ENCODE assay signal across 9 mouse cellular contexts in the genomic region with DNA sequence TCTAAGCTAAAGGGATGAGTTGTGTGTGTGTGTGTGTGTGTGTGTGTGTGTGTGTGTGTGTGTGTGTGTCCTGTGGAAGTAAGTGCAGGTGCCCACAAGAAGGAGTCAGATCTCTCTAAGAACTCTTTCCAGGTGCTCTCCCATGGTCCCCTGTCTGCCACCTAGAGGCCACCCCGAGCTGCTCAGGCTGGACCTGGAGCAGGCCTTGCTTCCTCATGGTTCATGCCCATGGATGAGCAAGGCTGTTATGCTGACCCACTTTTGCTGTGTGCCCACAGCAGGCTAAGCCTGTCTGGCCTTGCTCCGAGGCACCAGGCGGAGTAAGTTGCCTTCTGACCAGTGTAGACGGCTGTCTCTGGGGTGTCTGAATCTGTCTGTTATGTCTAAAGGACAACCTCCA.
DNase-seq lines count a peak whose midpoint lies in the region; ATAC-seq and TF ChIP-seq lines count a peak whose summit lies in the region.
"Had no signal": no experiment of that assay in that cellular context is flagged by ENCODE, and none has a peak within 500 bp of the region (broad histone marks: within the 10 kb centered on the region; RNA-seq: fewer than 3 reads in every experiment).

No protein-coding gene starts in this region.

- no peak for ATAC-seq in neural tube, embryonic 15.5 days (ENCODE audit: low FRiP score)

- H3K9me3 ChIP-seq in neural tube, embryonic 15.5 days (replicated peaks): no peaks in the 10 kb centered on the region
- H3K9me3 ChIP-seq: limb, embryonic 15.5 days had no signal

- peaks cover 6% of the 10 kb centered on the region for H3K4me1 ChIP-seq in neural tube, embryonic 15.5 days

- no peaks in the 10 kb centered on the region for H3K36me3 ChIP-seq in neural tube, embryonic 15.5 days
- H3K36me3 ChIP-seq: limb, embryonic 15.5 days had no signal

- 77% methylated on average over 4 of the region's 4 CpGs for WGBS in neural tube, embryonic 15.5 days

- no peak for DNase-seq in layer of hippocampus, adult 2 months (ENCODE audit: low spot score in 2 of 2)
- DNase-seq in layer of hippocampus, postnatal 36 days: no peak
- peak; percentile 74 to 87 for DNase-seq in adrenal gland, adult (ENCODE audit: inconsistent age in 2 of 2, low spot score in 1 of 2)
- DNase-seq in cerebellum, postnatal 14 days: peak; percentile 61 to 75
- DNase-seq in lung, adult 18-20 months: peak; percentile 17 to 46
- no peak for DNase-seq in layer of hippocampus, adult 9-11 months
- no peak for DNase-seq in right cerebral cortex, postnatal 36 days (ENCODE audit: low spot score in 2 of 2)

- TF ChIP-seq CTCF in layer of hippocampus, adult 2 months (conservative IDR thresholded peaks at IDR 0.05): peak; percentile 66

- H3K4me3 ChIP-seq in layer of hippocampus, adult 2 months: no peak overlapping the region
- H3K4me3 ChIP-seq in neural tube, embryonic 15.5 days (replicated peaks): no peak overlapping the region
- H3K4me3 ChIP-seq: limb, embryonic 15.5 days had no signal

- H3K27ac ChIP-seq in layer of hippocampus, adult 2 months: no peak overlapping the region
- H3K27ac ChIP-seq in neural tube, embryonic 15.5 days (replicated peaks): no peak overlapping the region
- H3K27ac ChIP-seq: limb, embryonic 15.5 days had no signal

- no peaks in the 10 kb centered on the region for H3K27me3 ChIP-seq in neural tube, embryonic 15.5 days (replicated peaks)
- H3K27me3 ChIP-seq: limb, embryonic 15.5 days had no signal

- H3K4me2 ChIP-seq in neural tube, embryonic 15.5 days: no peak overlapping the region
- H3K4me2 ChIP-seq: limb, embryonic 15.5 days had no signal

- H3K9ac ChIP-seq in neural tube, embryonic 15.5 days (replicated peaks): no peak overlapping the region
- H3K9ac ChIP-seq: limb, embryonic 15.5 days had no signal

Comparison
In these comparisons a context has a peak if more than half of its experiments do, and no peak if none do; other contexts are left out.
1. DNase-seq: peak in adrenal gland, adult (2 of 2), cerebellum, postnatal 14 days (2 of 2) and lung, adult 18-20 months (2 of 2); none in layer of hippocampus, adult 2 months (0 of 2), layer of hippocampus, postnatal 36 days (0 of 2), layer of hippocampus, adult 9-11 months (single experiment) and right cerebral cortex, postnatal 36 days (0 of 2).